Mouse (Mus musculus) thymus, adult 2 months (tissue): ENCODE measurements around the gene Eif3l. TPM values are rescaled to one million over a fixed set of nuclear protein-coding genes. Genes with fewer than 3 reads are reported as not detected.
A peak's percentile ranks its signal among the peaks of the same experiment; 100 is the strongest.

Source experiments
- DNase-seq: peaks from one replicate; pipeline ENCODE4 v3.0.0; 2021
- H3K27ac ChIP-seq: fragments of 200-500 bp; 2 replicates; pipeline ENCODE4 v1.5.1; 2012; ENCODE audit warnings: low read length, control low read depth; ENCODE audit not compliant: control insufficient read depth, insufficient read depth
- H3K27me3 ChIP-seq: fragments of 200-500 bp; 2 replicates; pipeline ENCODE4 v1.6.1; 2012; ENCODE audit warnings: mild to moderate bottlenecking, low read length, moderate library complexity, mixed read lengths; ENCODE audit not compliant: control insufficient read depth, insufficient read depth
- H3K36me3 ChIP-seq: fragments of 200-500 bp; 2 replicates; pipeline ENCODE4 v1.6.1; 2012; ENCODE audit warnings: mild to moderate bottlenecking, low read length, moderate library complexity; ENCODE audit not compliant: control insufficient read depth, insufficient read depth
- H3K4me1 ChIP-seq: fragments of 200-500 bp; replicated peaks from 2 replicates; pipeline ENCODE4 v1.6.1; 2012; ENCODE audit warnings: low read length; ENCODE audit not compliant: control insufficient read depth, insufficient read depth
- H3K4me3 ChIP-seq: fragments of 200-500 bp; 2 replicates; pipeline ENCODE4 v1.5.1; 2012; ENCODE audit warnings: mild to moderate bottlenecking, low read length, control low read depth, moderate library complexity; ENCODE audit not compliant: control insufficient read depth, insufficient read depth
- CTCF ChIP-seq: fragments of 200-500 bp; IDR thresholded peaks from 2 replicates; pipeline ENCODE4 v1.5.1; 2012; ENCODE audit warnings: mild to moderate bottlenecking, control low read depth, low read length, moderate library complexity, borderline replicate concordance; ENCODE audit not compliant: control insufficient read depth, poor library complexity, insufficient read depth; ENCODE audit errors: extremely low read depth
- POLR2A ChIP-seq: fragments of 200-500 bp; IDR thresholded peaks from 2 replicates; pipeline ENCODE4 v1.6.1; 2012; ENCODE audit warnings: mild to moderate bottlenecking, low read length, control low read depth, moderate library complexity; ENCODE audit not compliant: control insufficient read depth, poor library complexity, insufficient read depth; ENCODE audit errors: extremely low read depth
- WGBS: fragments of 180-500 bp; shearing (Covaris S2); methylation state at CpG from one replicate; pipeline ENCODE4 v1.1.7; 2018; 5-methylcytosine and 5-hydroxymethylcytosine counted together
- polyA plus RNA-seq: library from polyadenylated mRNA; depleted of rRNA; stranded (reverse); fragments of >200 nt; gene quantifications from 2 replicates; pipeline ENCODE4 v1.2.3, GENCODE M21; 2012

Eif3l gene
- polyA plus RNA-seq, 1 experiment, result 205 TPM

GRCm38 (mm10) chr15:79098220-79098619, 23.2 kb downstream of the Eif3l start:
- no peaks in the 10 kb centered on the region for H3K4me1 ChIP-seq
- no peaks in the 10 kb centered on the region for H3K27me3 ChIP-seq
- no peak overlapping the region for H3K4me3 ChIP-seq
- H3K27ac ChIP-seq, result peak overlapping the region; percentile 28; the same call in 1 of the 2 replicates
- H3K36me3 ChIP-seq, result peaks cover 22% of the 10 kb centered on the region
- WGBS, result 96% methylated on average over 5 of the region's 5 CpGs
- no peak for TF ChIP-seq CTCF
- no peak for TF ChIP-seq POLR2A
- DNase-seq, result no peak

DNA sequence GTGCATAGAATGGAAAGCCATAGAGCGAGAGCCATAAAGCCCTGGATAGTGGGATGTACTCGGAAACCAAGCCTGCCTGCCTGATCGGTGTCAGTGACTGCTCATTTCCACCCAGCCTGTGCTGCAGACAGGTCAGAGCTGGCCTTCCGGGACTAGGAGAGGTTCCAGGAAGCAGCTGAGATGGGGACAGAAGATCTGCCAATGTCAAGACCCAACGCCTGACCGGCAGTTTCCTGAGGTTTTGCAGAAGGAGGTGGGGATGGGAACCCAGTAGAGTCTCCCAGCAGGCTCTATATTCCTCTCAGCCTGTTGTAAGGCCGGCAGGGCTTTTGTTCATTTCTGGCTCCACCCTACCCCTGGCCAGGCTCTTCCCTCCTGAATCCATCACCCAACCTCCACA, 23.9 kb downstream of the Eif3l start:
- Histone ChIP-seq H3K4me1 (no peaks in the 10 kb centered on the region), H3K27me3 (no peaks in the 10 kb centered on the region), H3K36me3 (peaks cover 15% of the 10 kb centered on the region), H3K27ac (no peak overlapping the region), H3K4me3 (no peak overlapping the region)
- TF ChIP-seq CTCF (no peak), POLR2A (no peak)
- 38% methylated on average over 7 of the region's 7 CpGs for WGBS
- DNase-seq, result no peak

DNA sequence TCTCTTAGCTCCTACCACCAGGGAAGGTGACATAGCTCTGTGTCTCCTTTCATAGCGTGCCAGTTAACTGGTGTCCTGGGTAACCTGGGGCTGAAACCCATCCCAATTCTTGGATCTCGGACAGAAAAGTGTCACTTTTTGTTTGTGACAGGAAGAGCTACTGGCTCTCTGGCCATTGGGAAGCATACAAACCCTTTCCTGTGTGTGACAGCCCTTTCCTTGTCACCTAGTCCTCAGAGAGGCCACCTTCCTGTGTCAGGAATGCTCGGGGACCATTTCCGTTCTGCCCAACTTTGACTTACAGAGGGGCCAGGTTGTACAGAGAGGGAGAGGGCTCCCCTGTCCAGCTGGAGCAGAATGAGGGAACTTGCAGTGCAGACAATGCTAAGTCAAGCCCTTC, 24.5 kb downstream of the Eif3l start:
- H3K4me3 ChIP-seq, result no peak overlapping the region
- H3K27ac ChIP-seq, result no peak overlapping the region
- 89% methylated on average over 4 of the region's 4 CpGs for WGBS
- no peaks in the 10 kb centered on the region for H3K4me1 ChIP-seq
- H3K36me3 ChIP-seq, result peaks cover 9% of the 10 kb centered on the region
- no peaks in the 10 kb centered on the region for H3K27me3 ChIP-seq
- TF ChIP-seq CTCF, result no peak
- no peak for TF ChIP-seq POLR2A
- DNase-seq, result no peak

GRCm38 (mm10) chr15:79100391-79100790, 25.4 kb downstream of the Eif3l start:
- Histone ChIP-seq H3K27me3 (no peaks in the 10 kb centered on the region), H3K36me3 (peaks cover under 1% of the 10 kb centered on the region; the same call in 1 of the 2 replicates), H3K4me3 (no peak overlapping the region), H3K4me1 (no peaks in the 10 kb centered on the region), H3K27ac (no peak overlapping the region)
- no peak for DNase-seq
- WGBS, result 93% methylated on average over 4 of the region's 4 CpGs
- TF ChIP-seq POLR2A (no peak), CTCF (no peak)

DNA sequence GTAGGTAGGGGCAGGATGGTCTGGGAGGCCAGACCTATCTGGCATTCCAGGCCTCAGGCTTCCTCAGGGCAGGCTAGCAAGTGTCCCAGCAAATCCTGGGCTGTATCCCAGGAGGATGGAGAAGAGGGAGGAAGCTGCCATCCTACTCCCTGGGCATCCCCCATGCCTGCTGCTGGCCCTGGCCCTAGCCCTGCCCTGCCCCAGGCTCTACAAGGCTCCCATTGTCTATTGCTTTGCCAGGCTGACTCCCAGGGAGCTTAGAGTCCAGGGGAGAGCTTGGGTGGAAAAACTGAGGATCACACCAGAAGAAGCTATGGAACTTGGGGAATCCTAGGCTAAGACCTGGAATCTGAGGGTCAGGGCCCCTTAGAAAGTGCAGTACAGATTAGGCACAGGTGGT, 26.6 kb downstream of the Eif3l start:
- Histone ChIP-seq H3K27ac (no peak overlapping the region), H3K4me1 (no peaks in the 10 kb centered on the region)

GRCm38 (mm10) chr15:79103264-79103663, 28.3 kb downstream of the Eif3l start:
- WGBS, result 92% methylated on average over 10 of the region's 10 CpGs
- no peak for TF ChIP-seq POLR2A
- TF ChIP-seq CTCF, result no peak
- Histone ChIP-seq H3K27me3 (no peaks in the 10 kb centered on the region), H3K36me3 (no peaks in the 10 kb centered on the region), H3K4me1 (0 out of 2 replicates have a peak, but pooled peaks cover under 1% of the 10 kb centered on the region), H3K4me3 (no peak overlapping the region), H3K27ac (no peak overlapping the region)
- no peak for DNase-seq

More for the DNA sequence above, 26.6 kb downstream of the Eif3l start:
- no peak overlapping the region for H3K4me3 ChIP-seq
- no peak for DNase-seq
- H3K27me3 ChIP-seq, result no peaks in the 10 kb centered on the region
- TF ChIP-seq CTCF, result no peak
- TF ChIP-seq POLR2A, result no peak
- no peaks in the 10 kb centered on the region for H3K36me3 ChIP-seq

- H3K4me1 ChIP-seq, result peaks cover 14% of the 10 kb centered on the region
- no peak overlapping the region for H3K27ac ChIP-seq
- H3K36me3 ChIP-seq, result no peaks in the 10 kb centered on the region
- H3K27me3 ChIP-seq, result no peaks in the 10 kb centered on the region
- DNase-seq, result no peak
- no peak overlapping the region for H3K4me3 ChIP-seq
- WGBS, result 89% methylated on average over 2 of the region's 2 CpGs
- no peak for TF ChIP-seq POLR2A
- TF ChIP-seq CTCF, result no peak
Measured at GRCm38 (mm10) chr15:79105804-79106203, 30.8 kb downstream of the Eif3l start.
